Mouse (Mus musculus) Patski (cell line): ENCODE data around the gene Slpi. TPM values are rescaled to one million over a fixed set of nuclear protein-coding genes. Genes with fewer than 3 reads are reported as not detected.

ENCODE experiments used
- ATAC-seq: fragments of 100-300 bp; one replicate; pipeline ENCODE4 v1.8.0; 2021
- CTCF ChIA-PET: fragments of 350-600 bp; sonication (Branson Sonifier 250); formaldehyde crosslinking; loops from one replicate; lab custom pipeline; 2022; ENCODE audit warnings: inconsistent platforms; lab: Charles Lee
- POLR2A ChIA-PET: fragments of 350-600 bp; sonication (Branson Sonifier 250); formaldehyde crosslinking; loops from one replicate; lab custom pipeline; 2022; ENCODE audit warnings: antibody characterized with exemption, inconsistent platforms; lab: Charles Lee
- DNase-seq: peaks from one replicate; pipeline ENCODE4 v3.0.0-alpha.2; 2011; ENCODE audit warnings: low read depth, low spot score
- H3K27me3 ChIP-seq: fragments of 371-371 bp; one replicate; pipeline ENCODE4 v1.5.1; 2021
- CTCF ChIP-seq: fragments of 100-300 bp; IDR thresholded peaks from one replicate; pipeline ENCODE4 v1.5.1; 2021
- in situ Hi-C: fragments of 300-500 bp; cut with MboI; formaldehyde crosslinking; loops from 3 replicates; pipeline ENCODE4 v1.11.1; 2018; ENCODE audit warnings: low pct_unique_long_range_greater_than_20kb, mixed read lengths
- polyA plus RNA-seq: library from polyadenylated mRNA; unstranded; gene quantifications from one replicate; pipeline ENCODE4 v1.2.3, GENCODE M21; 2021

Slpi gene
- polyA plus RNA-seq, 1 experiment from 2014 or later, result 149 TPM

- in situ Hi-C loops, result no loop called here
- no peaks in the 10 kb centered on the region for H3K27me3 ChIP-seq
- POLR2A ChIA-PET, result interaction anchor here (1.0 to 5.8 kb wide), 4 partner anchors 9 to 68 kb away, joined by 3 to 48 read pairs (median 20); partner anchors contain the start of gene Sys1
- TF ChIP-seq CTCF, result no peak
- DNase-seq (no peak), ATAC-seq (no peak)
- CTCF ChIA-PET, result interaction anchor here (1.5 kb wide), 1 partner anchor 25 kb away, joined by 4 read pairs; the partner anchor contains the start of gene Sys1
Measured at GRCm38 (mm10) chr2:164431676-164432465, 43.0 kb upstream of the Slpi start.

- no peak for TF ChIP-seq CTCF
- ChIA-PET CTCF (interaction anchor here (0.7 kb wide), 1 partner anchor 24 kb away, joined by 3 read pairs; no protein-coding TSS in a partner anchor), POLR2A (interaction anchor here (1.1 to 5.8 kb wide), 4 partner anchors 8 to 87 kb away, joined by 3 to 48 read pairs (median 20); partner anchors contain the start of gene Sys1)
- DNase-seq (no peak), ATAC-seq (no peak)
- no peaks in the 10 kb centered on the region for H3K27me3 ChIP-seq
- in situ Hi-C loops, result no loop called here
Measured at GRCm38 (mm10) chr2:164430697-164431096, 41.8 kb upstream of the Slpi start.

- ATAC-seq (no peak), DNase-seq (no peak)
- ChIA-PET CTCF (interaction anchor here (0.7 to 1.0 kb wide), 2 partner anchors 23 to 25 kb away, joined by 3 read pairs; no protein-coding TSS in a partner anchor), POLR2A (interaction anchor here (1.1 to 5.8 kb wide), 3 partner anchors 12 to 88 kb away, joined by 3 to 48 read pairs (median 36); partner anchors contain the start of gene Sys1)
- no peak for TF ChIP-seq CTCF
- in situ Hi-C loops, result no loop called here
- H3K27me3 ChIP-seq, result no peaks in the 10 kb centered on the region
Measured at GRCm38 (mm10) chr2:164429881-164430615, 41.2 kb upstream of the Slpi start.

- no peak for TF ChIP-seq CTCF
- in situ Hi-C loops, result no loop called here
- ATAC-seq, result no peak
- ChIA-PET CTCF (interaction anchor here (1.3 kb wide), 1 partner anchor 32 kb away, joined by 3 read pairs; the partner anchor contains the start of gene Gm20458), POLR2A (interaction anchor here (0.6 to 2.0 kb wide), 5 partner anchors 8 to 90 kb away, joined by 3 to 8 read pairs (median 3); no protein-coding TSS in a partner anchor)
- no peaks in the 10 kb centered on the region for H3K27me3 ChIP-seq
- DNase-seq, result no peak
Measured at GRCm38 (mm10) chr2:164428451-164428850, 39.6 kb upstream of the Slpi start.

- ChIA-PET CTCF (interaction anchor here (1.0 to 1.3 kb wide), 4 partner anchors 22 to 94 kb away, joined by 3 to 5 read pairs (median 3); partner anchors contain the start of gene Gm20458), POLR2A (interaction anchor here (0.6 to 1.4 kb wide), 3 partner anchors 13 to 98 kb away, joined by 3 read pairs; no protein-coding TSS in a partner anchor)
- in situ Hi-C loops, result no loop called here
- DNase-seq (no peak), ATAC-seq (no peak)
- TF ChIP-seq CTCF, result no peak
- no peaks in the 10 kb centered on the region for H3K27me3 ChIP-seq
Measured at GRCm38 (mm10) chr2:164426952-164427351, 38.1 kb upstream of the Slpi start.

GRCm38 (mm10) chr2:164426121-164426520, 37.2 kb upstream of the Slpi start:
- CTCF ChIA-PET, result interaction anchor here (1.1 to 1.3 kb wide), 3 partner anchors 10 to 95 kb away, joined by 3 to 5 read pairs (median 3); no protein-coding TSS in a partner anchor
- POLR2A ChIA-PET, result no interaction called here
- DNase-seq (no peak), ATAC-seq (no peak)
- in situ Hi-C loops, result no loop called here
- no peak for TF ChIP-seq CTCF
- H3K27me3 ChIP-seq, result no peaks in the 10 kb centered on the region

GRCm38 (mm10) chr2:164425401-164425800, 36.5 kb upstream of the Slpi start:
- ChIA-PET CTCF (interaction anchor here (1.2 to 1.3 kb wide), 3 partner anchors 9 to 96 kb away, joined by 3 to 5 read pairs (median 4); partner anchors contain the start of gene Sys1), POLR2A (no interaction called here)
- TF ChIP-seq CTCF, result no peak
- in situ Hi-C loops, result no loop called here
- DNase-seq (no peak), ATAC-seq (no peak)
- no peaks in the 10 kb centered on the region for H3K27me3 ChIP-seq

GRCm38 (mm10) chr2:164424406-164424805, 35.5 kb upstream of the Slpi start:
- no peaks in the 10 kb centered on the region for H3K27me3 ChIP-seq
- ChIA-PET CTCF (interaction anchor here (1.3 to 1.5 kb wide), 2 partner anchors 32 to 36 kb away, joined by 4 read pairs; partner anchors contain the start of genes Gm20458 and Sys1), POLR2A (interaction anchor here (1.1 to 1.8 kb wide), 2 partner anchors 16 to 30 kb away, joined by 3 to 5 read pairs; no protein-coding TSS in a partner anchor)
- TF ChIP-seq CTCF, result no peak
- ATAC-seq (no peak), DNase-seq (no peak)
- in situ Hi-C loops, result no loop called here

- ChIA-PET POLR2A (interaction anchor here (0.9 to 1.8 kb wide), 6 partner anchors 8 to 98 kb away, joined by 3 to 5 read pairs (median 3); no protein-coding TSS in a partner anchor), CTCF (interaction anchor here (1.5 to 1.9 kb wide), 2 partner anchors 33 to 37 kb away, joined by 4 to 7 read pairs; partner anchors contain the start of genes Gm20458 and Sys1)
- no peak for DNase-seq
- in situ Hi-C loops, result no loop called here
- ATAC-seq, result no peak
- H3K27me3 ChIP-seq, result no peaks in the 10 kb centered on the region
- TF ChIP-seq CTCF, result no peak
Measured at GRCm38 (mm10) chr2:164423464-164423863, 34.6 kb upstream of the Slpi start.
